Mouse (Mus musculus): ENCODE measurements at regions not wholly inside any gene's neighbourhood (a gene's known extent, or its start where the extent isn't known, plus 50 kb on each side); places are given as distances from the start of the nearest gene placed in this dataset.

GRCm38 (mm10) chr11:113101534-113101933, 319.5 kb downstream of the Sox9 start:
- peak; percentile 40 for DNase-seq
- no peaks in the 10 kb centered on the region for H3K27me3 ChIP-seq (replicated peaks; ENCODE audit: control insufficient read depth, insufficient read depth, low read length)

DNA sequence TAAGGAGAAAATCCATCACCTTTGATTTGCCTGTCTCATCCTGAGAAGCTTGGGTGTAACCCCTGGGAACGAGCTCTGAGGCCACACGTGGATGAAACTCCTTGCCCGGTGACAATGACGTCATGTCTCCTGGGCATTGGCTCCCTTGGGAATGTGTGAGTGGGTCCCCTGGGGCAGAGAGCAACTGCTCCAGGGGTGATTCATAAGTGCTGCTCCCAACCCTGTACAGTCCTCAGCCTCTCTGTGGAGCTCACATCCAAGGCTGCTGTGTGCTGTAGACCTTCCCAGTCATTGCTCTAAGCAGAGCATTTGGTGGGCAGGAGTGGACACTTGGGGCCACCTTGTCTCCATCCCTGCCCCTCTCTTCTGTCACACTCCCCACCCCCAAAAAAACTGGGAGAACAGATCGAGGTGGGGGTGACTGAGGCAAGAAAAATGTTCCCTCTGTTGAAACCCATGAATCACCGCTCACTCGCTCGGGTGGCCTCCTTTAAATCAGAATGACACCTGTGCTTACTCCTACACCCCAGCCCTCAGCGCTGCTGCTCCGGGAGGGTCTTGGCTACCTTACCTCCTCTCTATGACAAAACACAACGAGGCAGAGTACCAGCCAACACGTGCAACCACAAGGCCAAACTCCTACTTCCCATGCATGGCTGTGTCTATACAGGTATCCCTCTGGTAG, 321.3 kb downstream of the Sox9 start:
- DNase-seq = no peak
- no peak overlapping the region for H3K27ac ChIP-seq (ENCODE audit: insufficient read depth, low read depth, low read length)
- no peaks in the 10 kb centered on the region for H3K36me3 ChIP-seq (ENCODE audit: control insufficient read depth, insufficient read depth, low read length)
- no peak overlapping the region for H3K4me3 ChIP-seq (ENCODE audit: insufficient read depth, low read depth, low read length)
- TF ChIP-seq CTCF (conservative IDR thresholded peaks at IDR 0.05; ENCODE audit: insufficient read depth, insufficient read length, low read depth, low read length) (no peak), POLR2A (IDR thresholded peaks at IDR 0.05; ENCODE audit: low read depth, low read length) (no peak)
- 66% methylated on average over 12 of the region's 12 CpGs for WGBS
- H3K27me3 ChIP-seq (replicated peaks; ENCODE audit: control insufficient read depth, insufficient read depth, low read length) = no peaks in the 10 kb centered on the region
- no peaks in the 10 kb centered on the region for H3K4me1 ChIP-seq (ENCODE audit: control insufficient read depth, insufficient read depth, low read length)

More at GRCm38 (mm10) chr11:113101534-113101933, 319.5 kb downstream of the Sox9 start:
- TF ChIP-seq CTCF (conservative IDR thresholded peaks at IDR 0.05; ENCODE audit: insufficient read depth, insufficient read length, low read depth, low read length) = no peak
- TF ChIP-seq POLR2A (IDR thresholded peaks at IDR 0.05; ENCODE audit: low read depth, low read length) = no peak
- no peak overlapping the region for H3K27ac ChIP-seq (ENCODE audit: insufficient read depth, low read depth, low read length)
- H3K4me1 ChIP-seq (ENCODE audit: control insufficient read depth, insufficient read depth, low read length) = no peaks in the 10 kb centered on the region
- no peaks in the 10 kb centered on the region for H3K36me3 ChIP-seq (ENCODE audit: control insufficient read depth, insufficient read depth, low read length)
- no peak overlapping the region for H3K4me3 ChIP-seq (ENCODE audit: insufficient read depth, low read depth, low read length)
- 35% methylated on average over 11 of the region's 11 CpGs for WGBS

DNA sequence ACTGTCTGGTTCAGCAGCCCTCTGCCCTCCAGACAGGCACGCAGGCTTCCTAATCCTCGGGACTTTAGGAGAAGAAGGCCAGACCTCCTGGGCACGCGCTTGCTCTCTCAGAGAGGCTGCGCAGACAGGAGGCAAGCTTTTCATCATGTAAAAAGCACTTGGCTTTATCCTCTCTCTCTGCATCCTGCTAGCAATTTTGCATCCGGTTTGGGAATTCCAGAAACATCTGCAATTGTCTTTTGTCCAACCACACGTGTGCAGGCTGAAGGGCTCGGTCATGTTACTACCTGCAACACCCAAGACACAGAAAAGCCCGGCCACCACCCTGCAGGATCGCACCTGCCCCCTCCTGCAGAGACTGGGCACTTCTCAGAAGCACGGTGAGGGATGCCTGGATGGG, 323.3 kb downstream of the Sox9 start:
- Histone ChIP-seq H3K36me3 (ENCODE audit: control insufficient read depth, insufficient read depth, low read length) (no peaks in the 10 kb centered on the region), H3K4me1 (ENCODE audit: control insufficient read depth, insufficient read depth, low read length) (no peaks in the 10 kb centered on the region), H3K4me3 (ENCODE audit: insufficient read depth, low read depth, low read length) (no peak overlapping the region), H3K27ac (ENCODE audit: insufficient read depth, low read depth, low read length) (no peak overlapping the region), H3K27me3 (replicated peaks; ENCODE audit: control insufficient read depth, insufficient read depth, low read length) (no peaks in the 10 kb centered on the region)
- DNase-seq = no peak
- WGBS = 67% methylated on average over 11 of the region's 11 CpGs
- TF ChIP-seq POLR2A (IDR thresholded peaks at IDR 0.05; ENCODE audit: low read depth, low read length) (no peak), CTCF (conservative IDR thresholded peaks at IDR 0.05; ENCODE audit: insufficient read depth, insufficient read length, low read depth, low read length) (no peak)

DNA sequence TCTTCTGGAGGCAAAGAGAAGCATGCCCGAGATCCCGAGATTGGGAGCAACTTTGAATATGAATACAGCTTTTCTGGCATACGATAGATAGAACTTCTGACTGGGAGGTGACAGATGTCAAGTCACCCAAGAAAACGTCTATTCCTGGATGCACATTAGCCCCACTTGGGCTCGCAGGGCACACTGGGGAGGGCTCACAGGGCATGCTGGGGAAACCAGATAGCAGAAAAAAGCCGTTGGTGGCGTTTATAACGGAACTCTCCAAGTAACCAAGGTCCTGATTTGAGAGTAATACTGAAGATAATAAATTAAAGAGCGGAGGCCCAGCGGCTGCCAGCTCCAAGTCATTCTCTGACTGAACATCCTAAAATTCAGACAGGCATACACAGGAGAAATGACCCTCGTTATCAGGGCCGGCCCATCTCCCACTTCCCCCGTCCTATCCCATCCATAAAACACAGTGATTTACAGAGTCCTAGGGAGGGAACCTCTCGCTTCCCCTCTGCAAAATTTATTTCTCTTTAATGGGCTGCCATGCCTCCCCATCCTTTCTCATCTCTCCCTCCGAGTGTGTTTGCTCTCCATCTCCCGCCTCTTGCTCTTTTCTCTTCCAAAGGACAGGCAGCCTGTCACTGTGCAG, 325.3 kb downstream of the Sox9 start:
- H3K27me3 ChIP-seq (replicated peaks; ENCODE audit: control insufficient read depth, insufficient read depth, low read length) = no peaks in the 10 kb centered on the region
- DNase-seq = peak; percentile 35
- TF ChIP-seq POLR2A (IDR thresholded peaks at IDR 0.05; ENCODE audit: low read depth, low read length) = no peak
- TF ChIP-seq CTCF (conservative IDR thresholded peaks at IDR 0.05; ENCODE audit: insufficient read depth, insufficient read length, low read depth, low read length) = no peak
- no peaks in the 10 kb centered on the region for H3K4me1 ChIP-seq (ENCODE audit: control insufficient read depth, insufficient read depth, low read length)
- no peak overlapping the region for H3K4me3 ChIP-seq (ENCODE audit: insufficient read depth, low read depth, low read length)
- 58% methylated on average over 16 of the region's 16 CpGs for WGBS
- no peak overlapping the region for H3K27ac ChIP-seq (ENCODE audit: insufficient read depth, low read depth, low read length)
- H3K36me3 ChIP-seq (ENCODE audit: control insufficient read depth, insufficient read depth, low read length) = no peaks in the 10 kb centered on the region

DNA sequence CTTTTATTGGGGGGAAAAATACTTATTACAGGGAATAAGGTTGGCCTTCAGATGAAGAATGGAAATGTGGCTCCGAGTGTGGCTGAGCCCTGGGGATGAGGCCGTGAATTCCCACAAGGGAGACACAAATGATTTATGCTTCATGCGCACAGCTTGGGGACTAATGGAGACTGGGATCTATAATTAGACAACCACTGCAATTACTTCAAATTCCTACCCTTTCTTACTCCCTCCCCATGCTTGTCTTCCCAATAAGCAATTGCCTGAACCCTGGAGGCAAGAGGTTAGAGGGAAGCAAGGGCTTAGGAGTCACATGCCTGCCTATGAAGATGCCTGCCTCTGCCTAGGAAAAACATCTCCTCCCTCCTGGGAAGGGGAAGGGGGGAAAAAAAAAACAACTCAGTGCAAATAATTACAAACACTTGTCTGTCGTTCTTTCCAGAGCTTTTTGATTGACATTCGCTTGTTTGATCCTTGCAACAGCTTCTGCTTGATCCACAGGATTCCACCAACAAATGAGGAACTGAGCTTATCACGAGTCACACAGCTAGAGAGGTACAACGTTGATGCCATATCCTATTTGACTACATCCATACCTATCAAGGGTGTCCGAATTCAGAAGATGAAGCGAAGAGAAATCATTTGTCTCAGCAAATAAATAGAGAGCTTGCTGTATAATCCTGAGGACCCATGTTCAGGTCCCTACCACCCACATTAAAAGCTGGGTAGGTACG, 326.1 kb downstream of the Sox9 start:
- 74% methylated on average over 10 of the region's 10 CpGs for WGBS
- Histone ChIP-seq H3K4me1 (ENCODE audit: control insufficient read depth, insufficient read depth, low read length) (no peaks in the 10 kb centered on the region), H3K36me3 (ENCODE audit: control insufficient read depth, insufficient read depth, low read length) (no peaks in the 10 kb centered on the region), H3K27ac (ENCODE audit: insufficient read depth, low read depth, low read length) (no peak overlapping the region), H3K4me3 (ENCODE audit: insufficient read depth, low read depth, low read length) (no peak overlapping the region), H3K27me3 (replicated peaks; ENCODE audit: control insufficient read depth, insufficient read depth, low read length) (no peaks in the 10 kb centered on the region)
- DNase-seq = no peak
- no peak for TF ChIP-seq CTCF (conservative IDR thresholded peaks at IDR 0.05; ENCODE audit: insufficient read depth, insufficient read length, low read depth, low read length)
- TF ChIP-seq POLR2A (IDR thresholded peaks at IDR 0.05; ENCODE audit: low read depth, low read length) = no peak

DNA sequence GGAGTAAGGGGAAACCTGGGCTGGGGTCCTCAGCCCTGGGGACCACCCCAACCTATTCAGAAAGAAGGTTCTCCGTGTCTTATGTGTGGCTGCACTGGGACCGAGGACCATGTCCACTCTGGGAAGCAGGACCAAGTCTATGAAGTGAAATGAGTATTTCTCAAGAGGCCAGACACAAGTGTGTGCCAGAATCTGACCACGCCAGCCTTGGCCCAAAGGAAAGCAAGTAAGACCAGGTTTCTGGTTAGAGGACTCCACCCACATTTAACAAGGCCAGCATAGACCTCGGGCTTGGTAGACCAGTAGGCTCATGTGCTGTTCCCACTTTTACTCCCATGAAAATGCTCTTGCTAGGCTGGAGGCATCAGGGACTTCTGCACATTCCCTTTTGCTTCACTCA, 327.1 kb downstream of the Sox9 start:
- Histone ChIP-seq H3K27me3 (replicated peaks; ENCODE audit: control insufficient read depth, insufficient read depth, low read length) (no peaks in the 10 kb centered on the region), H3K36me3 (ENCODE audit: control insufficient read depth, insufficient read depth, low read length) (no peaks in the 10 kb centered on the region), H3K4me1 (ENCODE audit: control insufficient read depth, insufficient read depth, low read length) (no peaks in the 10 kb centered on the region), H3K4me3 (ENCODE audit: insufficient read depth, low read depth, low read length) (no peak overlapping the region), H3K27ac (ENCODE audit: insufficient read depth, low read depth, low read length) (no peak overlapping the region)
- TF ChIP-seq CTCF (conservative IDR thresholded peaks at IDR 0.05; ENCODE audit: insufficient read depth, insufficient read length, low read depth, low read length) (no peak), POLR2A (IDR thresholded peaks at IDR 0.05; ENCODE audit: low read depth, low read length) (no peak)
- WGBS = 94% methylated on average over 4 of the region's 4 CpGs
- DNase-seq = no peak

Data from kidney, adult 2 months (tissue).